Mouse (Mus musculus) liver, embryonic 14.5 days (tissue): ENCODE data around the gene Xxylt1. TPM values are rescaled to one million over a fixed set of nuclear protein-coding genes. Genes with fewer than 3 reads are reported as not detected.

Experiments used
- ATAC-seq: fragments of 200-750 bp; cut with Nextera tagmentation; 2 replicates; pipeline ENCODE4 v1.8.0; 2017; ENCODE audit warnings: moderate number of reproducible peaks, mild to moderate bottlenecking, moderate library complexity; ENCODE audit not compliant: insufficient read depth
- DNase-seq, 3 experiments: peaks; one replicate each; pipeline ENCODE4 v3.0.0-alpha.2; 2012 to 2013; ENCODE audit warnings: low read depth in 3 of 3, low spot score in 3 of 3
- H3K27ac ChIP-seq: fragments of 300-500 bp; sonication (generic); 2 replicates; pipeline ENCODE4 v1.5.1; 2014; ENCODE audit warnings: moderate library complexity, mild to moderate bottlenecking, control low read depth, inconsistent platforms
- H3K27me3 ChIP-seq: fragments of 300-500 bp; sonication (generic); 2 replicates; pipeline ENCODE4 v1.6.1; 2014; ENCODE audit warnings: mild to moderate bottlenecking, low read length, moderate library complexity; ENCODE audit not compliant: control insufficient read depth, insufficient read depth
- H3K36me3 ChIP-seq: fragments of 300-500 bp; sonication (generic); replicated peaks from 2 replicates; pipeline ENCODE4 v1.6.1; 2014; ENCODE audit warnings: low read depth; ENCODE audit not compliant: control insufficient read depth, insufficient read depth
- H3K4me1 ChIP-seq, 2 experiments: fragments of 200-500 bp in 1 of 2; fragments of 300-500 bp in 1 of 2; sonication (generic) in 1 of 2; replicated peaks; 2 replicates each; pipeline ENCODE4 v1.6.1; 2012 to 2014; ENCODE audit warnings: antibody characterized with exemption in 1 of 2, inconsistent platforms in 1 of 2, low read length in 1 of 2; ENCODE audit not compliant: control insufficient read depth in 2 of 2, insufficient read depth in 2 of 2
- H3K4me2 ChIP-seq: fragments of 300-500 bp; sonication (generic); 2 replicates; pipeline ENCODE4 v1.6.1; 2014; ENCODE audit warnings: low read depth, mild to moderate bottlenecking, control low read depth, moderate library complexity
- H3K4me3 ChIP-seq, 2 experiments: fragments of 200-500 bp in 1 of 2; fragments of 300-500 bp in 1 of 2; sonication (generic) in 1 of 2; 2 replicates each; pipeline ENCODE4 v1.5.1; 2012 to 2014; ENCODE audit warnings: low read depth in 2 of 2, low read length in 2 of 2, mild to moderate bottlenecking in 2 of 2, control low read depth in 1 of 2, inconsistent platforms in 1 of 2, moderate library complexity in 1 of 2; ENCODE audit not compliant: insufficient read depth in 1 of 2
- H3K9ac ChIP-seq: fragments of 300-500 bp; sonication (generic); replicated peaks from 2 replicates; pipeline ENCODE4 v1.6.1; 2014; ENCODE audit warnings: mild to moderate bottlenecking, control low read depth, moderate library complexity
- H3K9me3 ChIP-seq: fragments of 300-500 bp; sonication (generic); 2 replicates; pipeline ENCODE4 v1.6.1; 2016; ENCODE audit warnings: low read length, mixed read lengths; ENCODE audit not compliant: control insufficient read depth
- CTCF ChIP-seq: IDR thresholded peaks from 2 replicates; pipeline ENCODE4 v1.5.1; 2016; ENCODE audit warnings: antibody characterized with exemption, low read depth, control low read depth
- EP300 ChIP-seq: IDR thresholded peaks from 2 replicates; pipeline ENCODE4 v1.6.1; 2016; ENCODE audit warnings: antibody characterized with exemption, low read depth
- WGBS: fragments of 180-500 bp; shearing (Covaris S2); extraction: QIAGEN DNeasy Blood & Tissue Kit; methylation state at CpG from one replicate; pipeline ENCODE4 v1.1.7; 2014; ENCODE audit not compliant: insufficient replicate concordance; 5-methylcytosine and 5-hydroxymethylcytosine counted together
- polyA plus RNA-seq, 2 experiments: library from polyadenylated mRNA; depleted of rRNA in 1 of 2; stranded (reverse) in 1 of 2; unstranded in 1 of 2; fragments of >200 nt; fragmentation: Nextera tagmentation in 1 of 2; extraction: Ambion mirVana in 1 of 2; gene quantifications; 2 replicates each; pipeline versions ENCODE4 v1.2.1 to v1.2.3; 2012 to 2014

Gene Xxylt1
- polyA plus RNA-seq, 2 experiments, result 1.8 TPM

DNA sequence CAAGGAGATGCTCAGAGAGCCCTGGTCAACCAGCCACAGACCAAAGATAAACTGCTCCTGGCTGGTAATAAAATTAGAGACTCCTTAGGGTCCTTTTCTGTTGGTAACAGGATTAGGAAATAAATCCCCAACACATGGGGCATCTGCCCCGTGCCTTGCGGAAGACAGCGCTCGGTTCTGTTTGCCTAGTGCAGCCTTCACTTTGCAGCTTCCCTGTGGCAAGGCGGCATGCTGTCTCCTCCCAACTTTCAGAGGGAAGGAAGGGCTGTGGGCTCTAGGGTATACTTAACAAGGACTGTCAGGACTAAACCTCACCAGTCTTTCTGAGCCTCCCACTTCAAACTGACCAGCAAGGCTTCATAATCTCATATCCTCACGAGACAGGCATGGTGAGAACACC, 103.5 kb downstream of the Xxylt1 start:
- DNase-seq, result no peak
- no peaks in the 10 kb centered on the region for H3K27me3 ChIP-seq
- H3K36me3 ChIP-seq, result no peaks in the 10 kb centered on the region
- H3K4me3 ChIP-seq, result no peak overlapping the region
- H3K27ac ChIP-seq, result no peak overlapping the region
- peaks cover 0 to 18% of the 10 kb centered on the region in 2 experiments; a peak in 2 of 4 replicates for H3K4me1 ChIP-seq
- TF ChIP-seq CTCF (no peak), EP300 (no peak)
- no peak for ATAC-seq
- no peaks in the 10 kb centered on the region for H3K9me3 ChIP-seq
- 55% methylated on average over 6 of the region's 6 CpGs for WGBS
- no peak overlapping the region for H3K9ac ChIP-seq
- no peak overlapping the region for H3K4me2 ChIP-seq

DNA sequence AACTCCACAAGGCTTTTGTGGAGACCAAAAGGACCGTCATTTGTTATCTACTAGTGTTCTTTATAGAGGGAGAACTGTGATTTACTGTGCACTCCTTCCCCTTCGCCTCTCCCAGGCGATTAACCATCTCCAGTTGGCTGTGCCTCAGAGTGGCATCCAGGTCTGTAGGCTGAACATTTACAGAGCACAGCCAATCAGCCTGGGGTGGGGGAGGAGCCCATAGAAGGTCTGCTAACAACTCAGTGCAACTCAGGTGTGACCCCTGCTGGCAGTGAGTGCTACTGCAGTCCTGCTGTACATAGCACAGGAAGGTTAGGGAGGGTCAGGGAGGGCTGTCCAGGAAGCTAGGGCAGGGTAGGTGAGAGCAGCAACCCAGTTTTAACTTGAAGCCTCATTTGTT, 104.0 kb downstream of the Xxylt1 start:
- ATAC-seq, result peak; percentile 77
- peaks cover 0 to 18% of the 10 kb centered on the region in 2 experiments; a peak in 2 of 4 replicates for H3K4me1 ChIP-seq
- DNase-seq, result peak; percentile 64 to 66 (median 64)

DNA sequence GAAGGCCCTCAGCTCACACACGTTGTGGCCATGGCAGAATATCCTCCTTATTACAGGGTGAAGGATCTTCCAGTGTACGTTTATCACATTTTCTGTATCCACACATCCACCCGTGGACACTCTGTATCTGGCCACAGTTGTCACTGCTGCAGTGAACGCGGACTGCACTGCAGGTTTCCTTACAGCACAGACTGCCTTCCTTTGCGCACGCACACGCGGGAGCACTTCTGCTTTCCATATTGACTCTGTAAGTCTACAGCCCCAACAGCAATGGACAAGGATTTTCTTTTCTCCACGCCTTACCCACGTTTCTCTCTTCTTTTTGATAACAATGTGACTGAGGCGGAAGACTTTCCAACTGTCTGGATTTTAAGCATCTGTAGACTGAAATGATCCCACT, 106.7 kb downstream of the Xxylt1 start:
- WGBS, result 37% methylated on average over 12 of the region's 12 CpGs
- Histone ChIP-seq H3K4me3 (no peak overlapping the region), H3K27ac (no peak overlapping the region), H3K9me3 (no peaks in the 10 kb centered on the region), H3K36me3 (no peaks in the 10 kb centered on the region), H3K4me2 (no peak overlapping the region), H3K4me1 (peaks cover 0 to 30% of the 10 kb centered on the region in 2 experiments; a peak in 2 of 4 replicates), H3K27me3 (no peaks in the 10 kb centered on the region), H3K9ac (no peak overlapping the region)
- no peak for TF ChIP-seq EP300
- DNase-seq (no peak), ATAC-seq (no peak)

More for the DNA sequence above, 104.0 kb downstream of the Xxylt1 start:
- no peak for TF ChIP-seq EP300
- peak; percentile 98 for TF ChIP-seq CTCF
- H3K27me3 ChIP-seq, result no peaks in the 10 kb centered on the region
- no peak overlapping the region for H3K4me3 ChIP-seq
- H3K27ac ChIP-seq, result no peak overlapping the region
- H3K36me3 ChIP-seq, result no peaks in the 10 kb centered on the region
- H3K4me2 ChIP-seq, result no peak overlapping the region
- 1% methylated on average over 3 of the region's 3 CpGs for WGBS
- no peaks in the 10 kb centered on the region for H3K9me3 ChIP-seq
- no peak overlapping the region for H3K9ac ChIP-seq

DNA sequence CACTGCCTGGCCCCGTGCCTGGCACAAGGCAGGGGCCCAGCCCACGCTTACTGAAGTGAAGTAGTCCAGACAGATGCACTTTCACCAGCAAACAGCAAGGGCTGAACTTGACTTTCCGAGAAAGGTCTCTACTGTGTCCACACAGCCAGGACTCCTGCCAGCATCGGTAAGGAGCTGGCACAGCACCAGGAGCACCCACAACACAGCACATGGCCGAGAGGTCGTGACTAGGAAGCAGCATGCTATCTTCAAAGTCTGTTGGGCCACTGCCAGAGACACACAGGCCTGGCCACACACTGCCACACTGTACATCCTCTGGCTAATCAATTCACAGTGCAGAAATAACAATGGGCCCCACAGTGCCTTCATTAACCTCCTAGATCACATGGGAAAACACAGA, 107.8 kb downstream of the Xxylt1 start:
- no peaks in the 10 kb centered on the region for H3K9me3 ChIP-seq
- no peak overlapping the region for H3K9ac ChIP-seq
- H3K4me1 ChIP-seq, result peaks cover 0 to 34% of the 10 kb centered on the region in 2 experiments; a peak in 2 of 4 replicates
- no peak for TF ChIP-seq EP300
- TF ChIP-seq CTCF, result no peak
- ATAC-seq (no peak), DNase-seq (no peak)
- no peak overlapping the region for H3K4me3 ChIP-seq
- WGBS, result 48% methylated on average over 6 of the region's 6 CpGs
- no peaks in the 10 kb centered on the region for H3K27me3 ChIP-seq
- no peaks in the 10 kb centered on the region for H3K36me3 ChIP-seq
- H3K4me2 ChIP-seq, result no peak overlapping the region
- H3K27ac ChIP-seq, result no peak overlapping the region

DNA sequence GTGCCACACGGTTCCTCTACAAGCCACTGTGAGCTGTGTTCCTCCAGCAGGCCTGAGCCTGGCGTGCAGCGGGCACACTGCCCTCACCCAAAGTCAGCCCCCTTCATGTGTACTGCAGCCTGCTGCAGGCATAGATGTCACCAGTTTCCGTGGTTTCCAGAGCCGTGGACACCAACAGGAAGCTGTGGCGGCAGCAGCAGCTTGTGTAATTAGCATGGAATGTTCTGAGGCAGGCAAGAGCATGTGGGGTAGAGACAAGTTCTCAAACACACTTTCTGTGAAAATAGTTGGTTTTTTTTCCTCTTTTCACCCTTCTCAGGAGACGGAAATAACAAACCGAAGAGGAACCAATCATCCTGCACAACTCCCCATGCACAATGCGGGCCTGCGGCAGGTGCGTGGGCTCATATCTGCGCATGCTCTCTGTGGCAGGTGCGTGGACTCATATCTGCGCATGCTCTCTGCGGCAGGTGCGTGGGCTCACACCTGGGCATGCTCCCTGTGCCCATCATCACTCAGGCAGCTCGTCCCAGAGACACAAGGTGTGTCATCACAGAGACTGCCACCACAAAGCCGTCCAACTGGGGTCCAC, 109.2 kb downstream of the Xxylt1 start:
- peaks cover 0 to 42% of the 10 kb centered on the region in 2 experiments; a peak in 2 of 4 replicates for H3K4me1 ChIP-seq
- no peak overlapping the region for H3K9ac ChIP-seq
- WGBS, result 40% methylated on average over 18 of the region's 18 CpGs
- H3K4me3 ChIP-seq, result no peak overlapping the region
- DNase-seq (no peak), ATAC-seq (no peak)
- TF ChIP-seq CTCF (no peak; the same call in 1 of the 2 replicates), EP300 (no peak)
- H3K27me3 ChIP-seq, result no peaks in the 10 kb centered on the region
- no peaks in the 10 kb centered on the region for H3K36me3 ChIP-seq
- no peak overlapping the region for H3K27ac ChIP-seq
- H3K9me3 ChIP-seq, result no peaks in the 10 kb centered on the region
- H3K4me2 ChIP-seq, result no peak overlapping the region
